Mouse (Mus musculus): Measurements from ENCODE around the gene Bmp4.

Bmp4 gene

DNA sequence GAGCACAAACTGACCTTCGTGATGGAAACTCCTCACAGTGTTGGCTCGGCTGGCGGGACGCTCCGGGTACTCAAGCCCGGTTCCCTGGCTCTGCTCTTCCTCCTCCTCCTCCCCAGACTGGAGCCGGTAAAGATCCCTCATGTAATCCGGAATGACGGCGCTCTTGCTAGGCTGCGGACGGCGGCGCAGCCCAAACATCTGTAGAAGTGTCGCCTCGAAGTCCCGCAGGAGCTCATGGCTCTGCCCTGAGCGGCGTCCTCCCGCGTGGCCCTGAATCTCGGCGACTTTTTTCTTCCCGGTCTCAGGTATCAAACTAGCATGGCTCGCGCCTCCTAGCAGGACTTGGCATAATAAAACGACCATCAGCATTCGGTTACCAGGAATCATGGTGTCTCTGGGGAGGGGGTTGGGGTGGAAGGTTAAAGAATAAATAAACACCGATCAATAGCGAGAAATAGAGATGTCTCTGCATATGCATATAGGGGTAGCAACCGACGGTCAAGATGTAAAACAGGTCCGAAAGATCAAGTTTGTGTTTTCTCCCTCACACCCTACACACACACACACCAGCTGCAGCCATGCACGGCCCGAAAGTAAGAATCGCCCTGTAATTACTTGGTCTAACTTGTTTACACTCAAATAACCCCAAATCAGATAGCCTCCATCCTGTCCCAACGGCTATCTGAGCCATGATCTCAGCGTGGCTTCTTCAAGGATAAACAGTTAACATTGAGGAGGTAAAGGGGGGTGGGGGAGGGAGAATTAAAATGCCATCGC lies 4.6 kb downstream of the Bmp4 start:
- DNase-seq (ENCODE audit: low spot score in 2 of 2): no peak

DNA sequence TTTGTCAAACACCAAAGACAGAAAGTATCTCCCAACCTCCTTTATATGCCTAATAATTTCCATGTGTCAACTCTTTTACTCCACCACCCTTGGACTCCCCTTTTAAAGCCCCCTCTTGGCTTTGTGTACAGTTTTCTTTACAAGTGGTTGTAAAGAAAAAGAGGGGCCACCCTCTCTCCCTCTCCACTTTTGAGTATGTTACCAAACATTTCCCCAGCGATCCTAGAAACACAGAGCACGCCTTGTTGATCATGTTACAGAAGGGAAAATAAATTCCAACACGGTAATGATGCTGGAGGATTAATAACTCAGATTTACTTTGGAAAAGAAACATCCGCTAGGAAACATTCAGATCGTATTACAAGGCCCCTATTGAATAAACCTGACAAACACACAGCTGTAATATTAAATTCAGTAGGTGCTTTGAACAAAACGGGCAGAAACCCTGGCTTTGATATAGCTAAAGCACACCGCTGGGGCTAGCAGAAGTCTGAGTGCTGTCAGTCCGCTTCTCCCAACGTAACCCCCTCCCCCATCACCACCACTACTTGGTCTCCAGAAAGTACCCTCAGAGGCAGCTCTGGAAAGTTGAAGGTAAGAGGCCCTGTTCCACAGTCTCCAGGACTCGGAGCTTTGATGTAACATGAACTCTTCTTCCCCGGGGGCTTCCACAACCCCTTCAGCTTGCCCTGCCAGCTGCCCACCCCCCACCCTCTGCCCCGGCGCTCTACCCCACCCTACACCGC lies 5.3 kb downstream of the Bmp4 start:
- DNase-seq (ENCODE audit: low spot score in 2 of 2): no peak

DNA sequence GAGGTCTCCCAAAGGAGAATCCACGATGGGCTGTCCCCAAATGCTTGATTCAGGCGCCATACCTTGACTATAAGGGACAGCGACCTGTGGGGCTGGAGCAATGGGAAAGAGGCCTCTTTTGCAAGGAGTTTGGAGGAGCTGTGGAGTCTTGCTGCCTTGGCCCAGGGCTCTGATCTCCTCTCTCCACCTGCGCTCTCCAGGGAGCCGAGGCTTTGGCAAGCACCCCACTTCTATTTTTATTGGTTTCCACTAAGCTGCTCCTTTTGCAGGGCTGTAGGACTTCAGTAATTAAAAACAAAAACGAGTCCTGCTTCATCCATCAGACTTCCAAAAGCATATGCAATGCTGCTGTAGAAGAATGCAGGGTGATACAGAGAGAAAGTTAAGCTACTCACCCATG lies 9.0 kb downstream of the Bmp4 start:
- DNase-seq (ENCODE audit: low spot score in 2 of 2): no peak

DNA sequence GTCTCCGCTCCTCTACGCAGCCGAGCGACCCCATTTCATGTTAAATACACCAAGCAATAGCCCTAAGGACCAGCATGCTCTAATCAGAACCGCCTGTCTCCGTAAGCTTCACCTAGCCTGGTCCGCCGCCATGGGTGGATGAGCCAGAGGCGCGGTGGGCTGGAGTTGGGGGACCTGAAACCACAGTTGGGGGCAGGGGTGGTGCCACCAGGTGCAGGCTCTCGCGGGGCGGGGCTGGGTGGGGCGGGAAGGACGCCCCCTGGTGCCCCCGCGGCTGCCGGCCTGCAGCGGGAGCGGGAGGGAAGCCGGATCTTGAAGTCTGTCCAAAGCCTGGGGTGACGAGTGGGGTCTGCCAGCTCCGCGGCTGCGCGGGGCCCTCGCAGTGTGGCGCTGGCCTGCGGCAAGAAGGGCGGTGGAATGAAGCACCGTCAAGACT lies 10.2 kb downstream of the Bmp4 start:
- DNase-seq (ENCODE audit: low spot score in 2 of 2): no peak

DNA sequence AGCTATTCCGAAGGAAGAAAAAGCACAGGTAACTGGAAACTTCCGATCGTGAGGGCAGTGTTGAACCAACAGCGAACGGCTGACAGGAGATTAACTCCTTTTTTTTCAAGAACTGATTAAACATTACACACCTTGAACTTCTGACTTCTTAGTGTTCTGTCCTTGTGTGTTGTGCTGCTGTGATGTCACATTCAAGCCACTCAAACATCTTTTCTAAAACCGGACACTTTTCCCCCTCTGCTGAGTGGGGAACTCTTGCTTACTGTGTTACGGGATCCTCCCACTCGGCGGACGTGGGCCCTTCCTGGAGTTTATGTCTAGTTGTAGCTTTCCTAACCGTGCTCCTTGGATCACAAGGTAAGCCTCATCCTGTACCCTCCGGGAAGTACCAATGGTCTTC lies 11.2 kb downstream of the Bmp4 start, which contains the start of gene Gm15217:
TSS of gene Gm15217 (plus strand) at position 130 of the 400 bp plus-strand sequence.
- DNase-seq (ENCODE audit: low spot score in 2 of 2): no peak

DNA sequence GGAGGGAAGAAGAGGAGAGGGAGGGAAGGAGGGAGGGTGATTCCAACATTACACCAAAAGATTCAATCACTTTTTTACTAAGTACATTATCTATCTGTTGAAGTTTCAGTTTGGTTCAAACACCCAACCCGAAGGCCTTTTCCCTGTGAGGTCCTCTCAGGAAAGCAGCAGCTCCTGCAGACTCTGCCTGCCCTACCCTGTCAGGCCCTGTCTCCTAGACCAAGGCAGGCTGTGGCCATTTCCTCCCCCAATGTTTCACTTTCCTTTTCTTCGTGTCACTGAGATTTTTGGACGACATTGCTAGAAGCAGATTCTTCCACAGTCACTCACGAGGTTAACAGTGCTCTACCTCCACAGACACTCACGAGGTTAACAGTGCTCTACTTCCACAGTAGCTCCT lies 14.7 kb downstream of the Bmp4 start:
- no peak for DNase-seq (ENCODE audit: low spot score in 2 of 2)

DNA sequence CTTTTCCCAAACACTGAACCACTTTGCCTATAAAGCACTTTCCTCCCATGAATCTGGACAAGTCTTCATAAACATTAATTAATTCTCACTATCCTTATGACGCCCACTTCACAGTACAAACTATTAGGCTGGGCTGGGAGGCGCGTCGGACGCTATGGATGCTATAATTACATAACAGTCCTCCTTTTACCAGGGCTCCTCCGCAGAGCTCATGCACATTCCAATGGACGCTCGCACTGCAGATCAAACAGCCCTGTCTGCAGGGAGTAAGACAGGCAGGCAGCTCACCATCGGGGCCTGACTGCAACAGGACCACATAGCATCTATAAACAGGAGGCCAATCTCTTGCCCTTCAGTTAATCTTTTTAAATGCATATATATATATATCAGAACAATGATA lies 18.0 kb downstream of the Bmp4 start:
- no peak for DNase-seq (ENCODE audit: low spot score in 2 of 2)

DNA sequence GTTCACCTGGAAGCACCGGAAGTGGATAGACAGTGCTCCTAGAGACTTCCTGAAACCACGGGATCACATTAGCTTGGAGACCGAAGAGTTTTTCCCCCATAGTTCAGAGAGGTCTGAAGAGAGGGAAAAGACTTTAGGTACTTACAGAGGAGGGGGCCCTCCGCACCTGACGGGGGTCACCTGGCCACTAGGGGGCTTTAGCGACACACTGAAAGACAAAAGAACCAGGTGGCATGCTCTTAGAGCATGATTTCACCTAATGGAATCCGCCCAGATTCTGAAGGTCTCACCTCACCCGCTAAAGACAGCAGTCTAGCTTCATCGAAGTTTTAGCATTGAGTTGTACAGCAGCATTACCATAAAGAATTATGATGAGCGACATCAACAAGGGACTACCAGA lies 27.3 kb downstream of the Bmp4 start:
- DNase-seq (ENCODE audit: low spot score in 2 of 2): no peak

DNA sequence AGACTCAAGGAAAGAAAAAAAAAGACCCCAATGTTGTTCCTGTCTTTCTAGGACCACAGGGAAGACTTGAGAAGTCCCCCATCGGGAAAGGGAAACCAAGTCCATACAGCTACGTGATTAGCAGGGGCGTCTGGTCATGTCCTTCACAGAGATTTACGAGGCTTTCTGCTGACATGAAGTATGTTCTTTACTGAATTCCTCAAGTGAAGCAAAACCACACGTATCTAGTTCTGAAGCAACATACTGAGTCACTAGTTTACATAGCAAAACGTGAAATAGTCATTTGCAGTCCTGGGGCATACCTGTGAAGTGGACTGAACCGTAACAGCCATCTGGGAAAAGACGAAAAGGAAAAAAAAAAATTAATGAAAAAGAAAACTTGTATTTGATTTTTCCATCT lies 32.8 kb downstream of the Bmp4 start:
- no peak for DNase-seq (ENCODE audit: low spot score in 2 of 2)

DNA sequence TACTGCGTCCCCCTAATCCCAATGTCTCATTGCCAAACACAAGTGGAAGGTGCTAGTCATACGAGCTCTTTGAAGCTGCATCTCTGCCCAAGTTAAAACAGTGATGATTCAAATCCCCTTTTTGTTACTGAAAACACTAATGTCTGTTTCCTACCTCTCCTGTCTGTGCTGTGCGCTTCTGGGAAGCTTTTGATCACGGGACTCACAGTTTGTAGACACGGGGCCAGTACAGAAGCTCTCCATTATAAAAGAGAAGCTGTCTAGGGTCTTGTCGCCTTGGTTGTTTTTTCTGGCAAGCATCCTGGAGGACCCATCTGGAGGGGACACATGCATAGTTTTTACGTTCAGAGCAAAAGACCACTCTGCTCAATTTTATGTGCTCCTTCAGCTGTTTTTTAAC lies 33.2 kb downstream of the Bmp4 start:
- DNase-seq (ENCODE audit: low spot score in 2 of 2): no peak

DNA sequence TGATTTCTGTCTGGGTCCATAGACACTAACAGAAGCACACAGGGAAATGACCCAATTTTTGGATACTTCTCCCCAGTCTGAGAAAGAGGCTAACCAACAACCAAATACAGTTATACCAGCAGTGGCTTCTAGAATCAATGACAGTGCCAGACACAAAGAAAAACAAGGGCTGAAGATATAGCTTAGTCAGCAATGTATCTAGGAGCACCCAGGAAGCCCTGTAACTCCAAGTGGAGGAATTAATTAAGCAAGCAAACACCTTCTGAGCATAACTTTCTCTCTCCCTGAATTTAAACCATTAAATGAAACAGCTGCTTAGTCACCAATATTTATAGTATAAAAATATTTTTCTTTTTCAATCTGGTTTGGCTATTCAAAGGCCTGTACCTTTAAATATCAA lies 45.7 kb downstream of the Bmp4 start:
- no peak for DNase-seq (ENCODE audit: low spot score in 2 of 2)

DNA sequence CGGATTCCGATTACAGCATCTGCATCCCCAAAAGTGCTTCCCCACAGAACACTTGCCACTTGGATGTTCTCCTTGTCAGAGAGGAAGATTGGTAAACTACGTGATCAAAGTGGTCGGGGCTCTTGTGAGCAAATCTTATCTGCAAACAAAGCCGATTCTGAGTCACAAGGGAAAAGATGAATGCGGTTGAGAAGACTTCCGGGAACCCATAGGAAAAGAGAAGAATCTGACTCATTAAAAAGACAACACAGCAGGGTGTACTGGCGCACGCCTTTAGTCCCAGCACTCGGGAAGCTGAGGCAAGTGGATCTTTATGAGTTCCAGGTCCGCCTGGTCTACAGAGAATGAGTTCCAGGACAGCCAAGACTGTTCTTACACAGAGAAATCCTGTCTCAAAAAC lies 51.7 kb downstream of the Bmp4 start:
- no peak for DNase-seq (ENCODE audit: low spot score in 2 of 2)

Data from frontal cortex, postnatal 14 days (tissue).